Mouse (Mus musculus) layer of hippocampus, postnatal 25 days (tissue): Measurements from ENCODE around the gene Upp2. TPM values are rescaled to one million over a fixed set of nuclear protein-coding genes. Genes with fewer than 3 reads are reported as not detected.
A peak's percentile ranks its signal among the peaks of the same experiment; 100 is the strongest.

Experiments
- DNase-seq, 2 experiments: peaks; one replicate each; pipeline ENCODE4 v3.0.0; 2022; ENCODE audit warnings: mixed read lengths in 2 of 2, low spot score in 1 of 2; ENCODE audit errors: extremely low spot score in 1 of 2
- total RNA-seq, 2 experiments: library from RNA; stranded (reverse); gene quantifications; 2 replicates each; pipeline ENCODE4 v1.2.3; 2021

Upp2 gene
- total RNA-seq, 2 experiments from 2014 or later = 30.9 to 32.5 TPM

DNA sequence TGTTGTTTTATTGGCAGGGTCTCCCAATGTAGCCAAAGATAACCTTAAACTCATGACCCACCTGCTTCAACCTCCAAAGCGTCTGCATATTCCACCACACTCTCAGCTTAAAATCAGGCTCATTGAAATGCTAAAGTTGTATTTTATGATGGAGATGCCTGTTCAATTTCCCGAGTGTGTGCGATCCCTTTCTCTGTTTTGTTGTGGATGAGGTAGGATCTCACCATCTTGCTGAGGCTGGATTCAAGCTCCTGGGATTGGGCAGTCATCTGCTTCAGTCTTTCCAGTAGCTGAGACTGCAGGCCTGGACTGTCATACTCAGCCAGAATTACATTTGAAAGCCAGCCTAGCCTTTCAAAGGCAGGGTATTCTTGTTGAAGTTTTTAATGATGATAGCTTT is 37.7 kb downstream of the Upp2 start:
- no peak for DNase-seq

- DNase-seq = peak in 1 of 2 experiments; percentile 31
Measured at GRCm38 (mm10) chr2:58613720-58614119, 46.6 kb downstream of the Upp2 start.

DNA sequence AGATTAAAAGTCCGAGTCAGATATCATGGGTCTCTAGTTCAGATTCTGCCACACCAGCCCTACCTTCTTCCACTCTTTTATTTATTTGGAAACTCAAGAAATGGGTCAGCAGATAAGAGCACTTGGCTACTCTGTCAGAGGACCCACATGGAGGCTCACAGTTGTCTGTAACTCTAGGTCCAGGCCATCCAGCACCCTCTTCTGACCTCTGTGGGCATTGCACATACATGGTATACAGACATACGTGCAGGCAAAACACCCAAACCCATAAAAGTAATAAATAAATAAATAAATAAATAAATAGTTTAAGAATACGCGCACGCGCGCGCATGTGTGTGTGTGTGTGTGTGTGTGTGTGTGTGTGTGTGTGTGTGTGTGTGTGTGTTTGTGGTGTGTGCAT is 47.8 kb downstream of the Upp2 start:
- no peak for DNase-seq

DNA sequence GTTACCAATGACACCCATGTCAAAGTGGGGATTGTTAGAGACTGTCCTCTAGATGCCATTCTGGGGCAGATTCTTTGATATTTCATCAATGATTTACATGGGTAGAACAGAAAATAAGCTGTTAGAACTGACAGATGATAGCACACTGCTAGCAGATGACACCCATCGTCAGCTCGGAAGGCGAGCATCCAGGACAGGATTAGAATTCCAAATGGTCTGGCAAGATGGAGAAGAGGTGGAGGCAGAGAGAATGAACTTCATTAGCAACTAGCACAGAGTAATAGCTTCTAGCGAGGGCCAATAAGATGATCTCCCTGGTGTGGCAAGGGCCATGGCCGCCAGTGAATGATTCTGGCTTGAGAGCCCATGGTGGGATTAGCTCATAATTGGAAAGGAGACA is 48.7 kb downstream of the Upp2 start:
- DNase-seq = peak in 1 of 2 experiments; percentile 25

- no peak for DNase-seq
Measured at GRCm38 (mm10) chr2:58625186-58625585, 58.1 kb downstream of the Upp2 start.

- DNase-seq = no peak
Measured at GRCm38 (mm10) chr2:58625681-58626080, 58.6 kb downstream of the Upp2 start.

DNA sequence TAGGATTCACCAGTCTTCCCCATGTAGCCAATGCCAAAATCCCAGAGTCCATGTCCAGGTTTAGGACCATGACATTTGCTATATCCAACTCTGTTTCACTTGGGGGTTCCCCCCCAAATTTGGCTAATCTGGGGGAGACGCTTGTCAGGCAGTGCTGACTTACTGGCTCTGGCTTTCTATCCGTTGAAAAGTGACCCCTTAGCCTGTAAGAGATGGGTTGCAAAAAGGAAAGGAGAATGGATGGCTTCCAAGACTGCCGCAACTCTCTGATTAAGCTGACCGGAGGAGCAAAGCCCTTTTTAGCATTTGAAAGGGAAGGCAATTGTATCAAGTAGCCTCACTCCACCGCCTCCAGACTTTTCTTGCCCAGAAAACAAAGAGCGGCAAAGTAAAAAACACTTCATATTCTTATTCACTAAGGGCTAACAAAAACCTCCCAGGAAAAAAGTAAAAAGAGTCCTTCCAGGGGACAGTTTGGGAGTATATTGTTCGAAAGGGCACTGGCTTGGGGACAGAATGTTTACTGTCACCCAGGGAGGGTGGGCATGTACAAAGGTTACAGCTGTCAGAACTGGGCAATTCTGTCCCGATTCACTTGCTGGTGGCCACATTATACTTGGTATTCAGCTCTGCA is 59.2 kb downstream of the Upp2 start:
- no peak for DNase-seq

GRCm38 (mm10) chr2:58627981-58628380 is 60.9 kb downstream of the Upp2 start:
- no peak for DNase-seq

DNA sequence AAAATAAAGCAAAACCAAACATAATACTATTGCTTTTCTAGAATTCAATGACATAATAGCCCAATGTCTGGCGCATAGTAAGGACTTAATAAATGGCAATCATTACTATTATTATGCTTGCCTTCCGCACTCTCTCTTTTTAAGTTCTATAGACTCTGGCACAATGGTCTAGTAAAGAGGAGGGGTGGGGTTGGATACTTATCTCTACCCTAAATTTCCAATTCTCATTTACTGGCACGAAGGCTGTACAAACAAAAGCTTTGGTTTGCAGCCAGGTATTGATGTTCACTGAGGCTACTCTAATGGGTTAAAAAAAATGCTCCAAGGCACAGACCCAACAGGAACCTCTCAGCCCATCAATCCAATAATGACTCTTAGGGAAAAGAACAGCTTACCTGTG is 61.9 kb downstream of the Upp2 start:
- no peak for DNase-seq

DNA sequence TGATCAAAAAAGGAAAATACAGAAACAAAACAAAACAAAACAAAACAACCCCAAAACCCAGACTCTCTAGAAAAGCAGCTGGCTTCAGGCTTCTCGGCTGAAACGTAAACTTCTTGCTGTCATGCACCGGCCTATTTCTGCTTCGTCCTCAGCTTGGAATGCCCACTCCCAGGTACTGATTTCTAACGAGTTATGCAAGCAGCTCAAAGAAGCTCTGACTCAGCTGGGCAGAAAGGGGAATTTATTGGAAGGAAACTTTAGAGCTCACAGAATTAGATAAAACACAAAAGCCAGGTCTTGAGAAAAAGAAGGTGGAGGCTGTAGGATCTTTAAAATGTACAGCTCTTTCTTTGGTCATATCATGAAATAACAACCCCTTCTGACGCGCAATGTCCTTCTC is 62.3 kb downstream of the Upp2 start:
- DNase-seq = no peak

DNA sequence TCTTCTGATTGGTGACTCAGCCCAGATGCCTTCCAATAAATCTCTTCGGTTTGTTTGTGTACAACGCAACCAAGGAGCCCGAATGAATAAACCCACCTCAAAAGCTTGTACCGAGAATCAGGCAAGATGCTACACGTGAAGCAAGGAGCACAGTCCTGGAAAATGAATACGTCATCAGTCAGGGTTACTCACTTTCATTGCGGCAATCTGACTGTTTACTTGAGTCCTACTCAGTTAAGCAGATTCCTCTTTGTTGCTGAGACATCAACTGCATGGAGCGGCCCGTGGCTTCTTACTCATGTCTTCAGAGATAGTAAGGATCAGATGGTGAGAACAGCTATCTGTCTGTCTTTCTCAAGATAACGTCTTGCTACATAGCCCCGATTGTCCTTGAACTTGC is 66.7 kb downstream of the Upp2 start:
- DNase-seq = no peak

DNA sequence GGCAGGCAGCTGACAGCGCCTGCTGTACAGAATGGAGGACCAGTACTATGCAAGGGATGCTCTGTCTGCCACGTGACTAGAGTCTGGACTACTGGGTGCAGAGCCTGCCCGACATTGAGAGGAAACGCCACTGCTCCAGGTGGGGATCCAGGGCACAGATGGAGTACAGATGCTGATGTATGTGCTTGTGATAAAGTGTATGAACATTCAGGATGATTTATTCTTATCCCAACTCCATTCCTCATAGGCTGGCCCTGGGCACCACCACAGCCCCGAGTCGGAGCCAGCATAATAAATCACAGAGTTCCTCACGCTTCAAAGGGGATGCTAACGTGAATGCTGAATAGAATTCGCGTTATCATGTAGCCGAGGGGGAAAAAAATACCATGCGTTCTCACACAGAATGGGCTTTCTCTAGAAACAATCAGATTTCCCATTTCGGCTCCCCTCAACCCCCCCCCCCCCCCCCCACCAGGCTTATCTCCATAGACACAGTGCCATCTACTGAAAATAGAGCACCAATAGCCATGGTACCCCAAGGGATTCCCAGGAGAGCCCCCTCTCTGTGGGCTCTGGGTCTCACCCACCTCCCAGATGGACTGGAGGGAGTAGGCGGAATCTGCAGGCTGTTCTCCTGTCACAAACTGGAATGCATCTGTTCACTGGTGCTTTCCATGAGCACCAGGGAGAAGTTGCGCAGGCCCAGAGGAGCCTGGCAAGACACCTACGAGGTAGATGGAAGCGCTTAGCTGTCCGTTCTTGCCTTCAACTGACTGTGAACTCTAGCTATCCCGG is 74.9 kb downstream of the Upp2 start:
- peak; percentile 67 to 69 for DNase-seq

- DNase-seq = no peak
Measured at GRCm38 (mm10) chr2:58645667-58646066, 78.6 kb downstream of the Upp2 start.

DNA sequence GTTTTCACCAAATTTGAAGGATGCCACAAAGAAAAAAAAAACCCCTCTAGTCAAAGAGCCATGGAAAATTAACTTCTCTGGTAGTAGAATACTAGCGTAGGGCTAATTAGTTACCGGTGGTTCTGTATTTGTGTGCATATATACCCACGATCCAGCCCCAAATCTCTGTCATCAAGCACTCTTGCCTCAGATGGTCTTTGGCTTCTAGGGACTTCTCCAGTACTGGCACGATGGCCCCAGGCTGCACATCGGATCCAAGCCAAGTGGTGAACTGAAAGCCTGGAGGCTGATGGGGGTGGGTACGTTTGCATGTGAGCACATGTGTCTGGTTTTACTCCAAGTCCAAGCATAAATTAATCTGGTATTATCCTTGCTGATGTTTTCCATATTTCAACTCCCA is 88.1 kb downstream of the Upp2 start:
- no peak for DNase-seq

GRCm38 (mm10) chr2:58656959-58657358 is 89.9 kb downstream of the Upp2 start:
- DNase-seq = no peak

DNA sequence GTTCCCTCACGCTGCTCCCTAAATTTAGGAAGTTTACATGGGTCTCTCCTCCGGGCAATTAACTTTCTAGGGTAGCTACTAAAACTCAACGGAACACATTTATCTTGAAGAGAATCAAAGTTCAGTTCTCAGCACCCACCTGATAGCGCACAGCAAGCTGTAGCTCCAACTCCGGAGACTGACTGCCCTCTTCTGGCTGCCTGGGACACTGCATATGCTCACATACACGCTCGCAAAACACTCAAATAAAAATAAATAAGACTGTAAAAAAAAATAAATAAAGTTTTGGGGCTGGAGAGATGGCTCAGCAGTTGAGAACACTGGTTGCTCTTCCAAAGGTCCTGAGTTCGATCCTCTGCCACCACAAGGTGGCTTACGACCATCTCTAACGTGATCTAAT is 90.8 kb downstream of the Upp2 start:
- no peak for DNase-seq

GRCm38 (mm10) chr2:58660591-58660990 is 93.5 kb downstream of the Upp2 start:
- no peak for DNase-seq

GRCm38 (mm10) chr2:58661116-58661515 is 94.0 kb downstream of the Upp2 start:
- DNase-seq = no peak

DNA sequence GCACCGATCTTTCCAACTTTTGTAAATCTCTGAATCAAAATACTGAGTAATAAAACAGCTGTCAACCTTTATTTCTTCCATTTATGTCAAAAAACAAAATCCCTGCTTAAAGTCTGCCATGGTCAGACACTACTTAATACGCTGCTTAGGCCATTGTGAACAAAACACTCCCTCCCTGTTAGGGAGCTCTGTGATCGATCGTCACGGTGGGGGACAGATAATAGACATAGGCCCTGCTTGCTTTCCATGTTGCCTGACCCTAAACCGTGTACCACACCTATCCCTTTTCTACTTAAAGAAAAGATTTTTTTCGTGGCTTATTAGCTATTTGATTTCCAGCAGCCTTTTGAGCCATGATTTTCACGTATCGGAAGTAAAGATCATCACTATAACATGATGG is 95.6 kb downstream of the Upp2 start:
- DNase-seq = no peak

DNA sequence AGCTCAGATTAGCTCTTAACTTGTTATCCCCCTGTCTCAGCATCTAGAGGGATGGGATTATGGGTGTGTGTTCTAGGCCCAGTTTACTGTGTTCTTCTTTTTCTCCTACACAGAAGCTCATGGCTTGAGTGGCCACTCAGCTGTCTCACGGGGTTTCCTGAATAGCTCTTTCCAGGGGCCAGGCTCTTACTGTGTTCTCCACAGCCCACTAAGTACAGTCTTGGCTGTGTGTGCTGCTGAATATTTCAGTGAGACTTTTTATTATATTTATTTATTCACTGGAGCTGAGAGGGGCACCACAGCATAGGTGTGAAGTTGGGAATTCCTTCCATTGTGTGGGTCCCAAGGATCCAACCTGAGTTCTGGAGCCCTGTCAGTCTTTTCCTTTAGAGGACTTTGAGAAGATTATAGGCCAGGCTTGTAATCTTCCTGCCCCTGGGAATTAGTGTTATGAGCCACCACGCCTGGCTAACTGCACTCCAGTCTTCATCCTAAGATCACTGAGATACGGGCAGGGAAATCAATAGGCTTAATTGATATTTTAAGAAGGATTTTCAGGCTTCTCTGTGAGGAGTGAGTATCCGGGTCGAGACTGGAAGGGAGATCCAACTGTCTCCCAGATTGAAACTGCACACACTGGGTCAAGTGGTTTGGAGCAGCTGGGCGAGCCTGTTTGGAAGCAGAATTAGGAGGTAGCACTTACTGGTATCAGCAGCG is 96.5 kb downstream of the Upp2 start:
- no peak for DNase-seq

DNA sequence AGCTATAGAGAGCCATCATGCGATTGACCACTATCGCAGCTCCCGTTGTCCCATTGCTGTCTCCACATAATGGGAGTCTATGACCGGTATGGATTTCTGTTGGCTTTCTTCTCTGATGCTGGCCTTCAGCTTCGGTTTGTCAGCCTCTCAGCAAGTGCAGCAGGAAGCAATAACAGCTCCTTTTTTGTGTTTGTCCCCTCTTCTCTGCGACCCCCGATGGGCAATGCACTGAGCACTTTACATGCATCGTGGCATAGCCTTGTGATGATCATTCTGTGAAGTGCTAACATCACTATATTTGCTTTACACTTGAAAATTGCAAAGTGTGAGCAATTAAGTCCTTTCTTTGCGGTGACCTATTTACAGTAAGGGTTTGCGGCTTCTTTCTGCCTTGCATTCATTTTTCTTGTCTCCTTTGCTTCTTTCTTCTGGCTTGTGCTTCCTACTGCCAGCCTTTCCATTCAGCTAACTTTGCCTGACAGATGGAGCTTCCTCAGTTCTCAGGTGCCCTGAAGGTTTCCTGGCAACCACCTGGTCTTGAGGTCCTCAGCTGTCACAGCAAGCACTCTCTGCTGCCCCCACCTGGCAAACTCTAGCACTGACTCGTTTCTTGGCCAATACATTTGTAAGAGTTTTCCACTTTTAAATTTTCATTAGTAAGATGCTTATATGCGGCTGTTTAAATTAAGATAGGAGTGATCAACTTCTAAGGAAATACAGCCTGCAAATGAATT is 98.2 kb downstream of the Upp2 start:
- DNase-seq = peak; percentile 54 to 83
